Mouse (Mus musculus) forebrain, embryonic 14.5 days (tissue): ENCODE results near the gene Cnppd1. TPM values are rescaled to one million over a fixed set of nuclear protein-coding genes. Genes with fewer than 3 reads are reported as not detected.

Source experiments
- ATAC-seq: fragments of 200-750 bp; cut with Nextera tagmentation; 2 replicates; pipeline ENCODE4 v1.8.0; 2017; ENCODE audit warnings: mild to moderate bottlenecking, moderate library complexity
- DNase-seq: peaks from one replicate; pipeline ENCODE4 v3.0.0-alpha.2; 2015; ENCODE audit warnings: low spot score
- H3K27ac ChIP-seq: fragments of 300-500 bp; sonication (generic); 2 replicates; pipeline ENCODE4 v1.5.1; 2014; ENCODE audit warnings: low read depth, mild to moderate bottlenecking, control low read depth, low read length, moderate library complexity
- H3K27me3 ChIP-seq: fragments of 300-500 bp; sonication (generic); replicated peaks from 2 replicates; pipeline ENCODE4 v1.6.1; 2014; ENCODE audit warnings: low read length, control low read depth, mixed read lengths; ENCODE audit not compliant: control insufficient read depth, insufficient read depth
- H3K36me3 ChIP-seq: fragments of 300-500 bp; sonication (generic); 2 replicates; pipeline ENCODE4 v1.6.1; 2014; ENCODE audit warnings: low read length, control low read depth; ENCODE audit not compliant: control insufficient read depth, insufficient read depth
- H3K4me1 ChIP-seq: fragments of 300-500 bp; sonication (generic); 2 replicates; pipeline ENCODE4 v1.6.1; 2014; ENCODE audit warnings: antibody characterized with exemption, low read length, control low read depth; ENCODE audit not compliant: control insufficient read depth, insufficient read depth
- H3K4me2 ChIP-seq: fragments of 300-500 bp; sonication (generic); 2 replicates; pipeline ENCODE4 v1.6.1; 2014; ENCODE audit warnings: mild to moderate bottlenecking, control low read depth, low read length
- H3K4me3 ChIP-seq: fragments of 300-500 bp; sonication (generic); 2 replicates; pipeline ENCODE4 v1.5.1; 2014; ENCODE audit warnings: low read depth, low read length, control low read depth
- H3K9ac ChIP-seq: fragments of 300-500 bp; sonication (generic); 2 replicates; pipeline ENCODE4 v1.6.1; 2014; ENCODE audit warnings: mild to moderate bottlenecking, low read length, control low read depth, moderate library complexity
- H3K9me3 ChIP-seq: fragments of 300-500 bp; sonication (generic); replicated peaks from 2 replicates; pipeline ENCODE4 v1.6.1; 2016; ENCODE audit warnings: low read length, control low read depth, mixed read lengths; ENCODE audit not compliant: control insufficient read depth
- WGBS: fragments of 180-500 bp; shearing (Covaris S2); extraction: QIAGEN DNeasy Blood & Tissue Kit; methylation state at CpG from one replicate; pipeline ENCODE4 v1.1.7; 2014; 5-methylcytosine and 5-hydroxymethylcytosine counted together
- polyA plus RNA-seq: library from polyadenylated mRNA; unstranded; fragments of >200 nt; fragmentation: Nextera tagmentation; extraction: Ambion mirVana; gene quantifications from 2 replicates; pipeline ENCODE4 v1.2.1, GENCODE M21; 2014

Gene Cnppd1
- polyA plus RNA-seq, 1 experiment from 2014 or later: 40.4 TPM

DNA sequence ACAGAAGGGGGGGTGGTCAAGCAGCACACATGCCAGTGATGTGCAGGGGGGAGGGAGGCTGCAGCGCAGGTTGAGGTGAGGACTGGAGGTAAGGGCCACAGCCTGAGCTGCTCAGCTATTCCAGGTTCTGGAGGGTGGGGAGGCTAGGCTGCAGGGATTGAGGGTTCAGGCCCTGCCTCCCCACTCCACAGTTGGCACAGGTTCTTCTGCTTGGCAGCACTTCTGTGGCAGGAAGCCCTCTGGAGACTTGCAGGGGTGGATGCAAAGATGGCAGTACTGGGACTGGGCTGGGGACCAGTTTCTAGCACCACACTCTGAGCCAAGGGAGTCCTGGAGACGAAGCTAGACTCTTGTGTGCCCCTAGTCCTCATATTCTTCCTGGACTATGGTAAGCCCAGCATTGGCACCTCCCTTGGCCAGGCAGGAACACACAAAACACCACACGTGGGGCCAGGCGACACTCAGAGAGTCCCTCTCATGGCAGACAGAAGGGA is 38.9 kb upstream of the Cnppd1 start:
- Histone ChIP-seq H3K9ac (no peak overlapping the region), H3K4me1 (peaks cover 7% of the 10 kb centered on the region), H3K4me3 (no peak overlapping the region), H3K36me3 (peaks cover 63% of the 10 kb centered on the region), H3K4me2 (no peak overlapping the region), H3K27ac (no peak overlapping the region), H3K27me3 (no peaks in the 10 kb centered on the region), H3K9me3 (no peaks in the 10 kb centered on the region)
- WGBS: 71% methylated on average over 4 of the region's 4 CpGs
- ATAC-seq: no peak
- DNase-seq: no peak

DNA sequence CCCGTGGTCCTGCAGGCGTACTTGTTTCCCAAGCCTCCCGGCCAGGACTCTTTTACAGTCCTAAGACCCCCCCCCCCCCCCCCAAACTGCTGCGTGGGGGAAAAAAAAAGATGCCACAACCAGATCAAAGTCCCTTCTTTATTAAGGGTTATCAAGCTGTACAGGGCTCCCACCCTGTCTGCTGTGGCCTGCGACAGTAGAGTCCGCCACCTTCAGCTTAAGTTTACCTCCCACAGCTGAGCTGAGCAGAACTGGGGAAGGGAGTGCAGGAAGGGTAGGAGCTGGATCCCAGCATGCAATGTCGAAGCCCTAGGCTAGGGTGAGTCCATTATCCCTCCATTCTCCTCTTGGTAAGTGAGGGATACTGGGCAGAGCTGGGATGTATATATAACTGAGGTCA is 38.2 kb upstream of the Cnppd1 start:
- DNase-seq (no peak), ATAC-seq (no peak)
- H3K36me3 ChIP-seq: peaks cover 63% of the 10 kb centered on the region
- H3K9me3 ChIP-seq: no peaks in the 10 kb centered on the region
- H3K4me1 ChIP-seq: peaks cover 7% of the 10 kb centered on the region
- no peak overlapping the region for H3K27ac ChIP-seq
- H3K4me3 ChIP-seq: 0 out of 2 replicates have a peak overlapping the region, but pooled peaks have one; percentile 52
- H3K27me3 ChIP-seq: no peaks in the 10 kb centered on the region
- H3K4me2 ChIP-seq: peak overlapping the region; percentile 97
- H3K9ac ChIP-seq: no peak overlapping the region
- 32% methylated on average over 7 of the region's 7 CpGs for WGBS

DNA sequence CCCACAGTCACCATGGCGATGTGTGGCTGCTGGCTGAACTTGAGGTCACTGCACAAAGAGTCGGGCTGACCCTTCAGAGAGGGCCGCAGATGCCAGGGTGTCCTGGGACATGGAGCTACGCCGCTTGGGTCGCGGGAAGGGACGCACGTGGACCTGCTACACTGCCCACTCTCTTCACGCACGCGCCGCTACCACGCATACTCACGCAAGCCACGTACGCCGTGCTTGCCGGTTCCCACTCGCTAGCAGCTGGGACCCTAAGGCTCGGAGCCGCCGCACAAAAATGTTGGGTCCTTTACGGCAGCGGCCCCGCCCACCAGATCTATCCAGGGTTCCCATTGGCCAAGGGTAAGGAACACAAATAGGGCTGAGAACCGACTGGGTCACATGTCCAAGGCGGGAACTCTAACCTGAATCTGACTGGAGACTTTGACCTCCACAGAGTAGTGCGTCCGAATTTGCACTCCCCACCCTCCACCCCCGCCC is 37.6 kb upstream of the Cnppd1 start, which contains the start of gene Abcb6:
Abcb6 (minus strand) TSS at position 288 of the 486 bp plus-strand sequence.
- peak; percentile 96 for DNase-seq
- peak; percentile 94 for ATAC-seq
- peaks cover 7% of the 10 kb centered on the region for H3K4me1 ChIP-seq
- H3K4me3 ChIP-seq: peak within 1 kb of the TSS; percentile 52
- under 1% methylated on average over 31 of the region's 31 CpGs for WGBS
- H3K9me3 ChIP-seq: no peaks in the 10 kb centered on the region
- H3K27ac ChIP-seq: no peak within 1 kb of the TSS; the same call in 1 of the 2 replicates
- H3K36me3 ChIP-seq: peaks cover 63% of the 10 kb centered on the region
- H3K4me2 ChIP-seq: peak within 1 kb of the TSS; percentile 97
- no peaks in the 10 kb centered on the region for H3K27me3 ChIP-seq
- peak within 1 kb of the TSS; percentile 72 for H3K9ac ChIP-seq

DNA sequence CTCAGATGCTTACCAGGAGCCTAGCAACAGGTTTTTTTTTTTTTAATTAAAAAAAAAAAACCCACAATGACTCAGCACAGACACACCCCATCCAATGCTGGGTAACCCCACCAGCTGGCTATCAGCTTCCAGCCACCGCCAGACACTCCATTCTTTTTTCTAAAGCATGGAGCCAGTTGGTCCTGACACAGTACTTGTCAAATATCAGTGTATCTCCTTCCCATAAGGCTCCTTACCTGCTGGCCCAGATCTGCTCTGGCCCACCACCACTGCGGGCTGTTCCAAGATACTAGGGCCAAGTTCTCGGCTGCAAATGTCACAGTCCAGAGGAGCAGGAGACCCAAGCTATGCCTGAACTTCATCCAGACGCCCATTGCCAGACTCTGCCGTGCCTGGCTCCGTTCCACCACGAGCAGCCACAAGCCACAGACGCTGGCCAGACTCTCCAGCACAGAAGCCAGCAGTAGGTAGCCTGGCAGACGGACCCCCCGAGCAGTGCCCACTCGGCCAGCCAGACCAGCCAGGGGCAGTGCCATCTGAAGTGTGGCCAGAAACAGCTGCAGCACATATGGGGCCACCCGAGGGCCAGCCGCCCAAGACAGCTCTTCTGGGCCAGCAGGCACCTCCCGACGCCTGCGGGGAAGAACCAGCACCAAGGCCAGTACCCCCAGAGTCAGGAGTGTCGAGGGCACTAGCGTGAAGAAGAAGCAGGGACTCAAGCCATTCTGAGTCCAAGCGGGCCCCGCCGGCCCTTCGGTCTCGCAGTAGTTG is 37.0 kb upstream of the Cnppd1 start:
- peak overlapping the region; percentile 97 for H3K4me2 ChIP-seq
- H3K27ac ChIP-seq: no peak overlapping the region; the same call in 1 of the 2 replicates
- DNase-seq (peak; percentile 44), ATAC-seq (peak; percentile 58)
- WGBS: 8% methylated on average over 23 of the region's 23 CpGs
- peak overlapping the region; percentile 52 for H3K4me3 ChIP-seq
- peaks cover 7% of the 10 kb centered on the region for H3K4me1 ChIP-seq
- peak overlapping the region; percentile 72 for H3K9ac ChIP-seq
- H3K27me3 ChIP-seq: no peaks in the 10 kb centered on the region
- H3K9me3 ChIP-seq: no peaks in the 10 kb centered on the region
- H3K36me3 ChIP-seq: peaks cover 63% of the 10 kb centered on the region

GRCm38 (mm10) chr1:75168472-75169464 is 26.3 kb upstream of the Cnppd1 start, which contains the start of gene Zfand2b:
Zfand2b (plus strand) TSS chr1:75168646.
- Histone ChIP-seq H3K27me3 (no peaks in the 10 kb centered on the region), H3K9me3 (no peaks in the 10 kb centered on the region), H3K9ac (peak within 1 kb of the TSS; percentile 68), H3K36me3 (peaks cover 33% of the 10 kb centered on the region), H3K4me1 (0 out of 2 replicates have a peak, but pooled peaks cover 8% of the 10 kb centered on the region), H3K4me2 (peak within 1 kb of the TSS; percentile 68), H3K27ac (peak within 1 kb of the TSS; percentile 82), H3K4me3 (peak within 1 kb of the TSS; percentile 67)
- 1% methylated on average over 59 of the region's 59 CpGs for WGBS
- ATAC-seq (peak; percentile 98), DNase-seq (peak; percentile 96)

DNA sequence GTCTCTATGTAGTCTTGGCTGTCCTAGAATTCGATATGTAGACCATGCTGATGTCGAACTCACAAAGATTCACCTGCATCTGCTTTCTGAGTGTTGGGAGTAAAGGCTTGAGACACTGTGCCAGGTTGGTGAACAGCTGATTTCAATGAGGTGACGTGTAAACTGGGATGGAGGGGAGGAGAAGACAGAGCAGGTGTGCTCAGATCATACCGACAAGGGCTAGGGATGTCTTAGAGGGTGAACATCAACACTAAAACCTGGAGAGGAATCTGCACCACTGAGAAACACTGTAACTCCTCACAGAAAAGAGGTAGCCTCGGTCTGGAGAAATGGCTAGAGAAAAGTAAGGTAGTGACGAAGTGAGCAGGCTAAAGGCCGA is 25.6 kb upstream of the Cnppd1 start:
- Histone ChIP-seq H3K4me1 (0 out of 2 replicates have a peak, but pooled peaks cover 8% of the 10 kb centered on the region), H3K9ac (peak overlapping the region; percentile 68), H3K4me2 (peak overlapping the region; percentile 68), H3K27ac (0 out of 2 replicates have a peak overlapping the region, but pooled peaks have one; percentile 21), H3K4me3 (peak overlapping the region; percentile 67), H3K9me3 (no peaks in the 10 kb centered on the region), H3K27me3 (no peaks in the 10 kb centered on the region), H3K36me3 (peaks cover 26% of the 10 kb centered on the region)
- ATAC-seq (peak; percentile 30), DNase-seq (no peak)
- 10% methylated on average over 7 of the region's 7 CpGs for WGBS

DNA sequence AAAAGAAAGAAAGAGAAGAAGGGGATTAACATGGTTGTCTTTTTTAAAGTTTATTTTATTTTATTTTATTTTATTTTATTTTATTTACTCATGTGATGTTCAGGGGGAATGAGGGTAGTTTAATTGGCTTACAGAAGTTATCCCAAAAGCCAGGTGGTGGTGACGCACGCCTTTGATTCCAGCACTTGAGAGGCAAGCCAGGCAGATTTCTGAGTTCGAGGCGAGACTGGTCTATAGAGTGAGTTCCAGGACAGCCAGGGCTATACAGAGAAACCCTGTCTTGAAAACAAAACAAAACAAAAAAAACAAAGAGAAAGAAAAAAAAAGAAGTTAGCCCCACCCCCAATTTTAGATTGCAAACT is 17.7 kb upstream of the Cnppd1 start:
- WGBS: 75% methylated on average over 4 of the region's 4 CpGs
- no peaks in the 10 kb centered on the region for H3K36me3 ChIP-seq
- H3K9ac ChIP-seq: no peak overlapping the region
- no peak overlapping the region for H3K4me3 ChIP-seq
- no peaks in the 10 kb centered on the region for H3K9me3 ChIP-seq
- H3K4me1 ChIP-seq: no peaks in the 10 kb centered on the region
- no peak overlapping the region for H3K4me2 ChIP-seq
- ATAC-seq (no peak), DNase-seq (no peak)
- no peaks in the 10 kb centered on the region for H3K27me3 ChIP-seq
- H3K27ac ChIP-seq: no peak overlapping the region

DNA sequence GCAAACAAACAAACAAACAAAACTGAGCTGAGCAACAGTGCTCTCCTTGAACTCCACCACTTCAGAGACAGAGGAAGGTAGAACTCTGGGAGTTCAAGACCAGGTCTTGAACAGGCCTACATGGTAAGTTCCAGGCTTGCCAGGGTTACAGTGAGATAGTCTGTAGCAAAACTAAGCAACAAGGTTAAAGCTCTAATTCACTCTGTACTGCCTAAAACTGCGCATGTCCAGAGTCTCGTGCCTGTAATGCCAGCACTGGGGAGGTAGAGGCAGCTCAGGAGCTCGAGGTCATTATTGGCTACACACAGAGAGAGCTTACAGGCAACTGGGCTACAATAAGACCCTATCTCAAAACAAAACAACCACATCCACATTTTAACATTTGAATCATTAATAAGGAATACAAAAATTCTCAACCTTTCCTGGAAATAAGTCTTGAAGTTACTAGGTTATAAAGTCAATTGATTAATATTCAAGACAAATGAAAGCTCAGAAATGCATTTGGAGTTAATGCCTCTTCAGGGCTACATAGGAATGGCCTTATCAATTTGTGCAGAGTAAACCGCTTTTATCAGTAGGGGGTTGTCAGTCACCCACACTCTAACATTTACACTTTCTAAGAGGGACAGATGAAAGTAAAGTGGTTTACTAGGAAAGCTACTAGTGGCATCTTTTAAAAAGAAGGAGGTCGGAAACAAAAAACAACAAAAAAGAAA is 17.2 kb upstream of the Cnppd1 start:
- Histone ChIP-seq H3K4me1 (no peaks in the 10 kb centered on the region), H3K4me3 (no peak overlapping the region), H3K9ac (no peak overlapping the region), H3K9me3 (no peaks in the 10 kb centered on the region), H3K27ac (no peak overlapping the region), H3K4me2 (no peak overlapping the region), H3K36me3 (no peaks in the 10 kb centered on the region), H3K27me3 (no peaks in the 10 kb centered on the region)
- no peak for DNase-seq
- ATAC-seq: no peak
- 67% methylated on average over 5 of the region's 5 CpGs for WGBS
